Mouse (Mus musculus) cerebellum, adult 2 months (tissue): ENCODE data around the gene 9930111J21Rik2. TPM values are rescaled to one million over a fixed set of nuclear protein-coding genes. Genes with fewer than 3 reads are reported as not detected.
"Not testable (repeated sequence)": the region's sequence is repeated elsewhere in the genome, so short reads cannot be mapped to it uniquely, and the experiment has no call there.

Experiments used
- DNase-seq, 2 experiments: peaks; one replicate each; pipeline ENCODE4 v3.0.0; 2021
- H3K27ac ChIP-seq: fragments of 200-500 bp; 2 replicates; pipeline ENCODE4 v1.5.1; 2012; ENCODE audit warnings: low read length, control low read depth, inconsistent platforms; ENCODE audit not compliant: insufficient read depth
- H3K27me3 ChIP-seq: fragments of 200-500 bp; 2 replicates; pipeline ENCODE4 v1.6.1; 2012; ENCODE audit warnings: inconsistent platforms, mild to moderate bottlenecking, low read length, moderate library complexity; ENCODE audit not compliant: control insufficient read depth, insufficient read depth
- H3K4me1 ChIP-seq: fragments of 200-500 bp; 2 replicates; pipeline ENCODE4 v1.6.1; 2011; ENCODE audit warnings: low read length; ENCODE audit not compliant: control insufficient read depth, insufficient read depth
- H3K4me3 ChIP-seq: fragments of 200-500 bp; replicated peaks from 2 replicates; pipeline ENCODE3; 2011; ENCODE audit warnings: mild to moderate bottlenecking, low read depth, low read length, control low read depth; ENCODE audit not compliant: insufficient read depth
- CTCF ChIP-seq: fragments of 200-500 bp; IDR thresholded peaks from 2 replicates; pipeline ENCODE4 v1.5.1; 2011; ENCODE audit warnings: low read depth, mild to moderate bottlenecking, control low read depth, low read length, moderate library complexity, borderline replicate concordance; ENCODE audit not compliant: insufficient read depth
- POLR2A ChIP-seq: fragments of 200-500 bp; IDR thresholded peaks from 2 replicates; pipeline ENCODE4 v1.6.1; 2011; ENCODE audit warnings: low read length, control low read depth, borderline replicate concordance; ENCODE audit not compliant: insufficient read depth
- WGBS: fragments of 180-500 bp; shearing (Covaris S2); methylation state at CpG from one replicate; pipeline ENCODE4 v1.1.7; 2018; 5-methylcytosine and 5-hydroxymethylcytosine counted together
- polyA plus RNA-seq: library from polyadenylated mRNA; depleted of rRNA; stranded (reverse); fragments of >200 nt; gene quantifications from 2 replicates; pipeline ENCODE4 v1.2.3, GENCODE M21; 2012; rRNA removed

9930111J21Rik2 gene
- 0.88 and 1.00 TPM in 2 replicates for polyA plus RNA-seq

- H3K27ac ChIP-seq, H3K4me3 ChIP-seq, H3K4me1 ChIP-seq, DNase-seq, H3K27me3 ChIP-seq: not testable (repeated sequence)
- WGBS, result 78% methylated on average over 1 of the region's 6 CpGs
Measured at GRCm38 (mm10) chr11:49051093-49051891, at the start of gene 9930111J21Rik2. 9930111J21Rik2 (minus strand) TSS chr11:49051242.

- no peak overlapping the region for H3K4me3 ChIP-seq
- no peak overlapping the region for H3K27ac ChIP-seq
- H3K4me1 ChIP-seq, result no peaks in the 10 kb centered on the region
- TF ChIP-seq POLR2A (no peak), CTCF (no peak)
- no peak for DNase-seq
- H3K27me3 ChIP-seq, result no peaks in the 10 kb centered on the region
- WGBS, result 80% methylated on average over 3 of the region's 3 CpGs
Measured at GRCm38 (mm10) chr11:49100409-49100808, 49.4 kb upstream of the 9930111J21Rik2 start.

- no peak overlapping the region for H3K27ac ChIP-seq
- TF ChIP-seq CTCF (no peak), POLR2A (no peak)
- H3K4me1 ChIP-seq, result no peaks in the 10 kb centered on the region
- H3K4me3 ChIP-seq, result no peak overlapping the region
- WGBS, result 68% methylated on average over 4 of the region's 4 CpGs
- DNase-seq, result no peak
- H3K27me3 ChIP-seq, result no peaks in the 10 kb centered on the region
Measured at GRCm38 (mm10) chr11:49095367-49095766, 44.3 kb upstream of the 9930111J21Rik2 start.

- 87% methylated on average over 6 of the region's 6 CpGs for WGBS
- DNase-seq, result no peak
- H3K4me1 ChIP-seq, result no peaks in the 10 kb centered on the region
- no peak overlapping the region for H3K4me3 ChIP-seq
- no peaks in the 10 kb centered on the region for H3K27me3 ChIP-seq
- no peak overlapping the region for H3K27ac ChIP-seq
- TF ChIP-seq POLR2A, result no peak
- no peak for TF ChIP-seq CTCF
Measured at GRCm38 (mm10) chr11:49093861-49094660, 43.0 kb upstream of the 9930111J21Rik2 start.

GRCm38 (mm10) chr11:49092786-49093185, 41.7 kb upstream of the 9930111J21Rik2 start:
- Histone ChIP-seq H3K27me3 (no peaks in the 10 kb centered on the region), H3K27ac (no peak overlapping the region), H3K4me1 (no peaks in the 10 kb centered on the region), H3K4me3 (no peak overlapping the region)
- DNase-seq, result no peak
- 92% methylated on average over 2 of the region's 2 CpGs for WGBS
- no peak for TF ChIP-seq CTCF
- no peak for TF ChIP-seq POLR2A

GRCm38 (mm10) chr11:49092053-49092586, 41.1 kb upstream of the 9930111J21Rik2 start:
- WGBS, result 100% methylated on average over 1 of the region's 1 CpGs
- Histone ChIP-seq H3K4me3 (no peak overlapping the region), H3K27ac (no peak overlapping the region), H3K27me3 (no peaks in the 10 kb centered on the region), H3K4me1 (no peaks in the 10 kb centered on the region)
- DNase-seq, result no peak
- TF ChIP-seq CTCF (no peak), POLR2A (no peak)

- WGBS, result 81% methylated on average over 4 of the region's 4 CpGs
- TF ChIP-seq CTCF (no peak), POLR2A (no peak)
- Histone ChIP-seq H3K27me3 (no peaks in the 10 kb centered on the region), H3K4me3 (no peak overlapping the region), H3K27ac (no peak overlapping the region), H3K4me1 (no peaks in the 10 kb centered on the region)
- DNase-seq, result no peak
Measured at GRCm38 (mm10) chr11:49091171-49091570, 40.1 kb upstream of the 9930111J21Rik2 start.
